In the genomic region with DNA sequence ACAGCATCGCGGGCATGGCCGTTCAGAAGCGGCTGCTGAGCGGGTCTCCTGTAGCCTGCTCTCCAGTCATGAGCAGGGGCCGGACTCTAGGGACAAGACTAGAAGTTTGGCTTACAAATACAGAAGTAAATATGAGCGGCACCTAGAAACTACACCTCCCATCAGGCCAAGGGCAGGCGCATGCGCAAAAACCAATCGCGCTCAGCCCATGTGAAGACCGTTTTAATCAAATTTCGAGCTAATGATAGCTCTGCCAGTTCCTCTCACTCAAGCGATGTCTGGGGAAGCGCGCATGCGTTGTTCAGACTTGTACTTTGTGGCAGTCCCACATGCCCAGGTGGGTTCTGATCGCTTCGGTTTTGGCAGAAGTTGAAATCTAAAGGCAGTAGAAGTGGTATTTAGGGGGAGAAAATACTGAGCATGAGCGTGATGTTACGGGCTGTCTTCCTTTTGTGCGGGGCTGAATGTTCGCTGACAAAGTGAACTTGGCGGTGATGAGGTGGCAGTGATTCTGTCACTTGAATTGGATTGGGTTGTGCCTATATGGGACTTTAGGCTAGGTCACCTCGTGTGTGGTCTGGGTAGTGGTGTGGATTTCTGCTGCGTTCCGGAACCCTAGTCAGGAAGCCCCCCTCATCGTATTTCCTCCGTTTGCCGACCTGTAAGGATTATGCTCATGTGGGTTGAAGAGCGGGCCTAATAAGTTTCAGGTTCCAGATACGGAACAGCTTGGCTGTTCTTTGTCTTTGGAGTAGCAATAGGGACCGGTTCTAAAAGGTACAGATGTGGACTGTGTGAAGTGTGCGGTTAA, we compare ENCODE assay signal across 8 mouse cellular contexts. TPM values are rescaled to one million over a fixed set of nuclear protein-coding genes. Genes with fewer than 3 reads are reported as not detected.
A peak's percentile ranks its signal among the peaks of the same experiment; 100 is the strongest.
DNase-seq lines count a peak whose midpoint lies in the region; ATAC-seq and TF ChIP-seq lines count a peak whose summit lies in the region.

A gene (minus strand): TSS at position 168 of the 811 bp plus-strand sequence.
A gene (plus strand): TSS at position 242 of the 811 bp plus-strand sequence.

- TF ChIP-seq CTCF in bone marrow macrophage, adult 2 months (IDR thresholded peaks at IDR 0.05; ENCODE audit: low read depth, low read length): no peak
- no peak for TF ChIP-seq CTCF in embryonic fibroblast, embryonic 13.5 days (IDR thresholded peaks at IDR 0.05; ENCODE audit: borderline replicate concordance, insufficient read depth, low read length)

- DNase-seq in A20 (ENCODE audit: low read depth, low spot score): peak; percentile 96
- peak; percentile 94 to 95 for DNase-seq in heart, adult 9 months (ENCODE audit: low spot score in 2 of 2)
- DNase-seq in monocyte, adult 2 months (ENCODE audit: low read depth in 1 of 2, low spot score in 2 of 2): peak; percentile 88
- peak; percentile 95 to 97 for DNase-seq in spleen, postnatal 36 days (ENCODE audit: low spot score in 2 of 2)

- no peaks in the 10 kb centered on the region for H3K36me3 ChIP-seq in kidney, embryonic 14.5 days (ENCODE audit: control insufficient read depth, insufficient read depth, low read length)
- peaks cover 16% of the 10 kb centered on the region for H3K36me3 ChIP-seq in limb, embryonic 15.5 days

- ATAC-seq in kidney, embryonic 14.5 days (ENCODE audit: low FRiP score, low TSS enrichment): peak; percentile 97
- ATAC-seq in limb, embryonic 15.5 days (ENCODE audit: insufficient number of reproducible peaks, low FRiP score, low TSS enrichment, low read depth): peak; percentile 93

- peaks cover 8% of the 10 kb centered on the region for H3K4me1 ChIP-seq in bone marrow macrophage, adult 2 months (ENCODE audit: control insufficient read depth, insufficient read depth, low read length)
- no peaks in the 10 kb centered on the region; the same call in 1 of the 2 replicates for H3K4me1 ChIP-seq in embryonic fibroblast, embryonic 13.5 days (ENCODE audit: control insufficient read depth, insufficient read depth, low read length)
- peaks cover 3% of the 10 kb centered on the region; the same call in 1 of the 2 replicates for H3K4me1 ChIP-seq in kidney, embryonic 14.5 days (ENCODE audit: control insufficient read depth, insufficient read depth, low read length)
- no peaks in the 10 kb centered on the region for H3K4me1 ChIP-seq in limb, embryonic 15.5 days

- H3K4me2 ChIP-seq in kidney, embryonic 14.5 days (replicated peaks; ENCODE audit: low read depth, low read length): peak within 1 kb of the TSS; percentile 56
- peak within 1 kb of the TSS; percentile 54 for H3K4me2 ChIP-seq in limb, embryonic 15.5 days

- H3K9me3 ChIP-seq in kidney, embryonic 14.5 days (ENCODE audit: control insufficient read depth, low read length): no peaks in the 10 kb centered on the region
- no peaks in the 10 kb centered on the region for H3K9me3 ChIP-seq in limb, embryonic 15.5 days

- H3K27ac ChIP-seq in bone marrow macrophage, adult 2 months (ENCODE audit: insufficient read depth, low read depth, low read length): peak within 1 kb of the TSS; percentile 73
- peak within 1 kb of the TSS; percentile 23; the same call in 1 of the 2 replicates for H3K27ac ChIP-seq in embryonic fibroblast, embryonic 13.5 days (ENCODE audit: insufficient read depth, low read length)
- H3K27ac ChIP-seq in kidney, embryonic 14.5 days (ENCODE audit: low read depth, low read length): peak within 1 kb of the TSS; percentile 78
- peak within 1 kb of the TSS; percentile 86 for H3K27ac ChIP-seq in limb, embryonic 15.5 days

- H3K27me3 ChIP-seq in kidney, embryonic 14.5 days (ENCODE audit: control insufficient read depth, insufficient read depth, low read length): no peaks in the 10 kb centered on the region
- no peaks in the 10 kb centered on the region for H3K27me3 ChIP-seq in limb, embryonic 15.5 days

- peak within 1 kb of the TSS; percentile 67 for H3K9ac ChIP-seq in kidney, embryonic 14.5 days (ENCODE audit: low read depth, low read length)
- H3K9ac ChIP-seq in limb, embryonic 15.5 days: peak within 1 kb of the TSS; percentile 58

- TF ChIP-seq POLR2A in bone marrow macrophage, adult 2 months (IDR thresholded peaks at IDR 0.05; ENCODE audit: borderline replicate concordance, low read depth, low read length): no peak
- TF ChIP-seq POLR2A in embryonic fibroblast, embryonic 13.5 days (IDR thresholded peaks at IDR 0.05; ENCODE audit: low read depth, low read length): peak; percentile 89

- peak within 1 kb of the TSS; percentile 85 for H3K4me3 ChIP-seq in bone marrow macrophage, adult 2 months (ENCODE audit: insufficient read depth, low read length)
- H3K4me3 ChIP-seq in embryonic fibroblast, embryonic 13.5 days (ENCODE audit: insufficient read depth, low read length): peak within 1 kb of the TSS; percentile 81
- H3K4me3 ChIP-seq in kidney, embryonic 14.5 days (ENCODE audit: low read length): peak within 1 kb of the TSS; percentile 67
- H3K4me3 ChIP-seq in limb, embryonic 15.5 days: peak within 1 kb of the TSS; percentile 66

- under 1% methylated on average over 34 of the region's 34 CpGs for WGBS in kidney, embryonic 14.5 days
- under 1% methylated on average over 34 of the region's 34 CpGs for WGBS in limb, embryonic 15.5 days

RNA-seq across cellular contexts. Expression of the first gene that starts in this region (rescaled TPM):
- polyA plus RNA-seq in bone marrow macrophage, adult 2 months (2012; ENCODE audit: insufficient read depth, insufficient read length, missing spikeins): 23.0 and 26.7 TPM in 2 replicates
- polyA plus RNA-seq in embryonic fibroblast, embryonic 13.5 days (2011; ENCODE audit: insufficient read length, low read depth, missing spikeins): 21.8 and 24.8 TPM in 2 replicates
- 8.8 and 10.5 TPM in 2 replicates for polyA plus RNA-seq in kidney, embryonic 14.5 days (2014; fragmentation: Nextera tagmentation; extraction: Ambion mirVana)
- 9.3 and 10.4 TPM in 2 replicates for polyA plus RNA-seq in limb, embryonic 15.5 days (2015; fragmentation: Nextera tagmentation; extraction: Ambion mirVana)

RNA-seq across cellular contexts. Expression of the second gene that starts in this region (rescaled TPM):
- 8.6 and 10.6 TPM in 2 replicates for polyA plus RNA-seq in bone marrow macrophage, adult 2 months (2012; ENCODE audit: insufficient read depth, insufficient read length, missing spikeins)
- 37.2 and 37.3 TPM in 2 replicates for polyA plus RNA-seq in embryonic fibroblast, embryonic 13.5 days (2011; ENCODE audit: insufficient read length, low read depth, missing spikeins)
- polyA plus RNA-seq in kidney, embryonic 14.5 days (2014; fragmentation: Nextera tagmentation; extraction: Ambion mirVana): 12.2 and 21.5 TPM in 2 replicates
- polyA plus RNA-seq in limb, embryonic 15.5 days (2015; fragmentation: Nextera tagmentation; extraction: Ambion mirVana): 14.4 and 15.7 TPM in 2 replicates

Comparison
In these comparisons a context has a peak if more than half of its experiments do, and no peak if none do; other contexts are left out.
1. Peak in every context shown above with its lines: DNase-seq, ATAC-seq, H3K4me3 ChIP-seq and H3K27ac ChIP-seq.
2. H3K27ac ChIP-seq: peak in every context shown above with its lines; median percentile 86 in limb, embryonic 15.5 days; 78 in kidney, embryonic 14.5 days; 73 in bone marrow macrophage, adult 2 months; 23 in embryonic fibroblast, embryonic 13.5 days.